Mouse (Mus musculus): ENCODE results near the gene Ghrl.

DNA sequence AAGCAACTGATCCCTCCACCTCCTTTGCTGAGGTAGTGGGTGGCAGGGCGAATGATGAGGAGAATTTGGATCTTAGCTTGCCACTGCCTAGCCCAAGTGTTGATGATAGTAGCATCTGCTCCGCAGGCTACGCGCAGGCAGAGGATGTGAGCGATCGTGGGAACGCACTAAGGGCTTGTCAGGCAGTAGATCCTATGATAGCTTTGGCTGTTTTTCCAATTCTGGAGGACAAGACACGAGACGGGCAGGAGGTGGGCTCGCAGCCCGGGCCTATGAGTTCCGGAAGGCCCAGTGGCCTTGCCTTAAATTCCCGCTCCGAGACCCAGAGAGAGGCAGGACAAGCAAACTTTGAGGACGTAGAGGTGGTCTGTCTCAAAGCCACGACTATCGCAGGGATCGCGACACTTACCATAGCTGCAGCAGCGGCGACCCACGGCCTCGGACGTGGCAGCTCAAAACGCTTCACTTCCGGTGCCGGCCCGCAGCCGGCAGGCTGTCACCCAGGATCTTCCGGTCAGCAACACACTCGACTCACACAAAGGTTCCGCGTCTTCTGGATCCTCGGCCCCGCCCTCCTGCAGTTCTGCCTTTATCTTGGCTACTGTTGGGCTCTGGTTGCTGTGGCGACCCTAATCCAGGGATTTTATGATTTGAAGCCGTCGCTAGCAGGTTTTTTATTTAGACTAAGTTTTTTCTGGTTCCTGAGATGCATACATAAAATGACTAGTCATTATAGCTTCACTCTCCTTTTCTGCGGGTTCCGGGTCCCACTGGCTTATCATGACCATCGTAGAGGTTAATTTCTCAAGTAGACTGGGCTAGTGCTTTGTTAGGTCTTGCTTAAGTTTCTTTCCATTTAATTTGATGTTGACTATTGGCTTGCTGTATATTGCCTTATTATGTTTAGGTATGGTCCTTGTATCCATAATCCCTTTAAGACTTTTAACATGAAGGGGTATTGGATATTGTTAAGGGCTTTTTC lies 20.8 kb upstream of the Ghrl start, which contains the start of gene Sec13:
- TF ChIP-seq POLR2A (IDR thresholded peaks at IDR 0.05; ENCODE audit: control insufficient read depth, extremely low read depth, insufficient read depth, low read length, poor library complexity) (0 out of 2 replicates have a peak, but pooled peaks have one; percentile 33), CTCF (IDR thresholded peaks at IDR 0.05; ENCODE audit: borderline replicate concordance, control insufficient read depth, extremely low read depth, insufficient read depth, low read length, poor library complexity) (peak; percentile 21; the same call in 1 of the 2 replicates)
